Mouse (Mus musculus) liver, adult (tissue): ENCODE measurements around the gene Atoh7.

ENCODE experiments used
- GATA4 ChIP-seq: IDR thresholded peaks from 2 replicates; pipeline ENCODE4 v1.6.1; 2014; ENCODE audit warnings: mild to moderate bottlenecking, low read length; ENCODE audit not compliant: insufficient replicate concordance

The Atoh7 gene

DNA sequence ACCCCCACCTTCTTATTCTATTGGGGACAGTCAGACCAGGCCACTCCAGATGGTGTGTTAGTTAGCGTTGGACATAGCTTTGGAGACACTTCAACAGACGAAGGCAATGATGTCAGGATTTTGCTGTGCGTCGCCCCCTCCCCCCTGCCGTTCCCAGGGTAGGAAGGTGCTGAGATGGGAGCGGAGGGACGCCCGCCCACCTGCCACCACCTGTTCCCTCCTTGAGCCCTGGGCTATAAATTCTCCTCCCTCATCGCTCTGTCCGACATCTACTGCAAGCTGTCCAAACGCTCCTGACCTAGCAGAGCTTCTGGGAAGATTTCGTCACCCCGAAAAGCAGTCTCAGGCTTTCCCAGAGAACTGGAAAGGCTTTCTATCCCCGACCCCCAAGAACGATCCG, at the start of gene Atoh7:
Gene Atoh7, plus strand, starts transcription at position 131 of the 400 bp plus-strand sequence.
- TF ChIP-seq GATA4: no peak

DNA sequence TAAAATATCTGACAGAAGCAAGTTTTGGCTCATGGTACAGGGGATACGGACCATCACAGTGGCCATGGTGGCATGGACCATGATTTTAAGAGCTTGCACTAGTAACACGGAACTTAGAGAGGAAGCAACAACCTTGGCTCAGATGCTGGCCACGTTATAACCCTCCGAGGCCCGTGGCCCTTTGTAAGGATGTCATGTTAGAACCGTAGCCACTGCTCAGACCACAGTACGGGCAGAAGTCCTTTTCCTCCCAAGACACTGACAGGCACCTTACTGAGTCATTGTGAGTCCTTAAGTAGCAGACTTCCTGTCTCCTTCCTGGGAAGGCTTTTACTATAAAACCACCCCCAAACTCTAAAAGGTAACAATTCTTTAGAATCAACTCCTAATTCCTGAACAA, 48.2 kb upstream of the Atoh7 start:
- no peak for TF ChIP-seq GATA4

DNA sequence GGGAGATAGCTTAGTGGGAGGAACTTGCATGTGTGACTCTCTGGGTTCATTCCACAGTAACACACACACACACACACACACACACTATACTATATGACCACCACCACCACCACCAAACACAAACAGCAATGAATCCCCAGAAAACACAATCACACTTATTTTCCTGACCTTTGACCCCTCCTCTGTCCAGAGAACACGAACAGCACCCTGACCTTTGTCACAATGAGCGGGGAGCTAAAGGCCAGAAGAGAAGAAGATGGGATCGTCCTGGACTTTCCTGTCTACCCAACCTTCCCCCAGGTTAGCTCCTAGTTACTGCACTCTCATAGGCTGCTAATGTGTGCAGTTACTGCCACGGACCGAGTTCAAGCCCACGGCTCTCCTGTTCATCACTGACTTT, 47.4 kb upstream of the Atoh7 start:
- TF ChIP-seq GATA4: no peak

DNA sequence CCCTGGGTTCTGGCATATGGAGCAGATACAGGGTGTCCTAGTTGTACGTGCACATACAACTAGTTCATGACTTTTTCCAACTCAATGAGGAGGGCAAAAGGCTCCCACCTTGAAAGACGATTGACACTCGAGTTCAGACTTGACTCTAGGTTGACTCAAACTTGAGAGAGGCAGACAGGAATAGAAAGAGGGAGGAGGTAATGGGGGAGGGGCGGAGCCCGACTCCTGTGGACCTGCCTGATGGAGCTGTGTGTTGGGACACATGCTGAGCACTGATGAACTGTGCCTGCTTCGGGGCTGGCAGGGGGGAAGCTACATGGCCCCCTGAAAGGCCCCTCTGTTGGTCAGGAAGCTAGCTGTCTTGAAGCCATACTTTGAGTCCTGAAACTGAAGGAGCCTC, 46.4 kb upstream of the Atoh7 start:
- TF ChIP-seq GATA4: no peak

DNA sequence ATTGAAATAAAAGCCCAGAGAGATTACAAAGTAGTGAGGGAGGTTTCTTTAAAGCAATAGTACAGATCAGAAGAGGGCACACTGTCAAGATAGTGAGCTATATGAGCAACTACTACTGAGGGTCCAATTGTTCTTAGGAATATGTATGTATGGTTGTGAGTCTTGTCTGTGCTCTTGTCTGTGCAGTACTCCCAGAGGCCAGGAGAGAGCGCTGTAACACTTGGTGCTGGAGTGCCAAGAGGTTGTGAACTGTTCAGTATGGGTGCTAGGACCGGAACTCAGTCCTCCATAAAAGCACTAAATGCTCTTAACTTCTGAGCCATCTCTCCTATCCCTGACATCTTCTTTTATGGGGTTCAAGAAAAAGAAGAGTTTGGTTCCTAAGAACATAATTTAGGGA, 44.9 kb upstream of the Atoh7 start:
- TF ChIP-seq GATA4: no peak

DNA sequence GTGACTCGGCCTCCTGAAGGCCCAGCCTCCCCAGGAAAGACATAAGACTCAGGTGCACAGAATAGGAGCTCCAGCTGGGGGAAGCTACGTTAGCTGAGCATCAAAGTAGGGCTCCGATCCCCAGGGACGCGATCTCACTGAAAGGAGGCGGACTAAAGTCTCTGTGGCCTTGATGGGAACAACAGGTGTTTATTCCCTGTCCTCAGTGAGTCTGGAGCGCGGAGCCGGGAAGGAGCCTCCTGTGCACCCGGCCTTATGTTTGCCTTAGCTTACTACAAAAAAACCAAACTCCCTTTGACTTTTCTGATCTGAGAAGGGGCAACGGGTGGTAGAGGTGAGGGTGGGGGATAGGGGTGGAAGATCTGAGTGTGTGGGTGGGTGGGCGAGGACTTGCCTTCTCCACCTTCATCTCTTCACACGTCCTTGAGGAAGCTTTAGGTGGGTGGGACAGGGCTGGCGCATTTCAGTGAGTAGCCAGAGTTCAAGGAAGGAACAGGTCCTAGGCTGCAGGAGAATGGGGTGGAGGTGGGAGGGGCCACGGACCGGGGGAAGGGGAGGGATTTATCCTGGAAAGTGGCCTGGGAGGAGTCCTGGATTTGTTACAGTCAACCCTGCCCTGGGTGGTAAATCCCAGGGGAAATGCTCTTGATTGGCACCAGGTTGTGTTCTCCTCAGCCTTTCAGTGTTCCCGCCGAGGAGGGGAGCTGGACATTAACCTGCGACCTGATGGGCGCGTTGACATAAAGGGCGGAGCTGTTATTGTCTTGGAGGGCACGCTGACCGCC, 42.3 kb upstream of the Atoh7 start:
- no peak for TF ChIP-seq GATA4

DNA sequence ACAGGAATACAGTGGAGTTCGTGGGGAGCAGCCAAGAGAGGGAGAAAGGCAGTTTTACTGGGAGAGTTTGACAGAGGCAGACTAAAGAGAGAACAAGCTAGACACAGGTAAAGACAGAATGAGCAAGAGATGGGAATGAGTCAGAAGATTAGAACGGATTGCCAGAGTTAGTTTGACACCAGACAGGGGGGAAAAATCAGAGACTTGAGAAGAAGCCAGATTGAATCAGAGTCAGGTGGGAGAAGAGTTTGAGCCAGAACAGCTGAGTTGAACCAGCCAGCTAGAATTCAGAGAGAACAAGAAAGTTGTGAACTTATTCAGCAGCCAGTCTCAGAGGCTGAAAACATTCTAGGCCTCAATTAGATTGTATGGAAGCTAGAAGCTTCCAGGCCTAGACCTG, 39.6 kb upstream of the Atoh7 start, which contains the start of gene Pbld1:
Gene Pbld1, plus strand, starts transcription at position 301 of the 400 bp plus-strand sequence.
- TF ChIP-seq GATA4: no peak

DNA sequence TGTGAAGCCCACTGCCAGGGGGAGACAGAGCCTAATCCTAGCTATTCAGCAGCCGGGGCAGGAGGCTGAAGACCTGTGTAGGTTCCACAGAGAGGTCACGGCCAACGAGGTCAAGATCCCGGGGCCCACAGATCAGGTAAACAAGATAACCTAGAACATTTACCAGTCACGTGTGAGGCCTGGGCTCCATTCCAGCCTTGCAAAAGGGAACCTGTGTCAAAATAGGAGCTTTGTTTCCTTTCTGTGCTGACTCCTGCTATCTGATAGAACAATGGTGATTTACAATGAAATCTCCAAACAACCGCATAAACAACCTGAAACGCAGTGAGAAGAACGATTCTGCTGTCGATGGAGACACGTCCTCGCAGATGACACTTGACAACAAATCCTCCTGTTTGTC, 39.0 kb upstream of the Atoh7 start:
- TF ChIP-seq GATA4: peak; percentile 99

DNA sequence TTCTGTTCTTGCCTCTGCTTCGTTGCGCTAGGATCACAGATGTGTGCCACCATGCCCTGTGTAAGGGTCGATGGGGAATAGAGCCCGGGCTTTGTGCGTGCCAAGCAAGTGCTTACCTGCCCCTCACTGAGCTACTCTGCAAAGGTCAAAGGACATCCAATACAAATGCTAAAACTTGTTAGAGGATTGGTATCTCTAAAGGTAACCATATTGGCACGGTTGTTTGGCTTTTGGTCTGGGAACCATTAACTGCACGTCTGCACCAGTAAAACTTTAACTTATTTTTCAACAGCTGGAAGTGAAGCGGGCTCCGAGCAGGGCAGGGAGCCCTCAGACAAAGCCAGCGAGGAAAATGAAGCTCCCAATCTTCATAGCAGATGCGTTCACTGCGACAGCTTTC, 38.2 kb upstream of the Atoh7 start:
- peak; percentile 29; the same call in 1 of the 2 replicates for TF ChIP-seq GATA4

DNA sequence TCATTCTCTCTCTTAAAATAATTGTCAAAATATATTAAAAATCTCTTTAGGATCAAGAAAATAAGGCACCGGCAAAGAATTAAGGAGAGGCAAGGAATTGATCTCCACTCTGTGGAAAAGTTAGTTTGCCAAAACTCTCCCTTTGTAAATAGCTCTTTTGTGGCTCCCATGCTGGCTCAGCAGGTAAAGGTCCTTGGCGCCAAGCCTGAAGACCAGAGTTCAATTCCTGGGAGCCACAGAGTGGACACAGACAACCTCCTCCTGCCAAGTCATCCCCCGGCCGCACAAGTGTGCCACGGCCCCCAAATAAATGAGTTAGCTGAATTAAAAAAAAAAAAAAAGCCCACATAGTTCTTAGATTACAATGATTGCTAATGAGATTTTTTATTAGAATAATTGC, 36.8 kb upstream of the Atoh7 start:
- TF ChIP-seq GATA4: no peak

DNA sequence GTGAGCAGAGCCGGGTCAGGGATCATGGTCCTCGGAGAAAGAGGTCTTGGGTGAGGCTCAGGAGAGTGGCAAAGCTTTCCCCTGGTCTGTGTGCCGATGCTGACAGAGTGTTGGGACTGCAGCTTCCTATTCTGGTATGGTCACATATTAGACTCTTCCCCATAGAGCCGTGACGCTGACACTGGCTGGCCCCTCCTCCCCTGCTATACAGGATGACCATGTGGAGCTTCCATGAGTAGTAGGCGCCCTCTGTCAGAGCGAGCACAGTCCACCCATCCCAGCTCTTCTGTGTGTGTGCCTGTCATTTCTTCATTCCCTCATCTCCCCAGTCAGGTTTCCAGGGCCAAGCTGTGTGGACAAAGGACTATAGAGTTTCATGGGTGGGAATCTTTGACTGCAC, 36.1 kb upstream of the Atoh7 start:
- no peak for TF ChIP-seq GATA4

DNA sequence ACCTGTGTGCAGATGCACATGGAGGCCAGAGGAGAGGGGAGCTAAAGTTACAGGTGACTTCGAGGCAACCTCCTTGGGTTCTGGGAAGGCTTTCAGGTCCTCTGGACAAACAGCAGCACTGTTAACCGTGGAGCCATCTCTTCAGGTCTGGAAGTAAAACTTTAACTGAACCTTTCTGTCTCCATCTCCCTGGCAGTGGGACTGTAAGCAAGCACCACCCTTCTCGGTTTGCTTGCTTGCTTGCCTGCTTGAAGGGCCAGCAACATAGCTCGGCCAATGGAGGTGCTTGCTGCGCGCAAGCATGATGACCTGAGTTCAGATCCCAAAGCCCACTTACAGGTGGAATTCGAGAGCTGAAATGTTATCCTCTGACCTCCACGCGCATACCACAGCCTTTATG, 34.9 kb upstream of the Atoh7 start:
- TF ChIP-seq GATA4: no peak

DNA sequence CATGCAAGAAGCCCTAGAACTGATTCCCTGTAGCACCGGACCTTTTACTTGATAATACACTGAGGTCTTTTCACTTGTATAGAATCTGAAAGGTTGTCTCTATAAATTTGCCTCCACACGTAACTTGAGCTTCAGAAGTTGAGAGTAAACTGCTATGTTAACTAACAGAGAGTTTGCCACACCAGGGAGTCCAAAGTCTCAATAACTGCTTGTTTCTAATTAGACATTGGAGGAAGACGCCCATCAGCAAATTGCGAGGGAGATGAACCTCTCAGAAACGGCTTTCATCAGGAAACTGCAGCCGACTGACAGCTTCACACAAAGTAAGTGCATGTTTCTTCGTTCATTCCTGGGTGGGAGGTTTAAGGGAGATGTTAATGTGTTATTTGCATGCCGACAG, 33.9 kb upstream of the Atoh7 start:
- TF ChIP-seq GATA4: no peak

DNA sequence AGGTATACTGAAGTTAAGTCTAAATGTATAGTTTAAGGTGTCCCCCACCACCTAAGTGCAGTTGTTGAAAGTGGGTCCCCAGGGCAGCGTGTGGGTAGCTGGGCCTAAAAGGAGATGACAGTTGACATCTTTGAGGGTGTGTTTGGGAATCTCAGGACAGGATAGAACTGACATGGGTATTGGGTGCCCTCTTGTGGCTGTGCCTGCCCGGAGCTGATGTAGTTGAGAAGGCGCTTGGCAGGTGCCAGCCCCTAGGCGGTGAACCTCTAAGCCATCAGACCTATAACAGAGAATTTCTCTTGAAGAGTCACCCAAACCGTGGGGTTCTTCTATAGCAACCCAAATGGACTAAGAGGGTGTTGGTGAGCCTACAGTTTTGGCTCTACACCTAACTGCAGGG, 33.5 kb upstream of the Atoh7 start:
- no peak for TF ChIP-seq GATA4

DNA sequence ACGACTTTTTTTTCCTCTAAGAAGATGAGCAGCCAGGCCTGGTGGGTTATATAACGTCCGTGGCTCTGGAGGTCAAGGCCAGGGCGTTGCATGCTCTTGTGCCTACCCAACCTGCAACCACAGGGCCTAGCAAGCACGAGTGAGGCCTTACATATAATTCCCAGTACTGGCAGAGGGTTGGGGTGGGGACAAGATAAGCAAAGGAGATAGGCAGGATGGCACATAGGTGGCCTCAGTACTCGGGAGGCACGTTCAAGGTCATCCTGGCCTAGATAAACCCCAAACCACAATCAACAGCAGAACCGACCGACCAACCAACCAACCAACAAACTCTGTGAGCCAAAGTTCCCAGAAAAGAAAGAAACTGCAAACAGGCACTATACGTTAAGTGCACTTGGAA, 13.1 kb upstream of the Atoh7 start:
- no peak for TF ChIP-seq GATA4

DNA sequence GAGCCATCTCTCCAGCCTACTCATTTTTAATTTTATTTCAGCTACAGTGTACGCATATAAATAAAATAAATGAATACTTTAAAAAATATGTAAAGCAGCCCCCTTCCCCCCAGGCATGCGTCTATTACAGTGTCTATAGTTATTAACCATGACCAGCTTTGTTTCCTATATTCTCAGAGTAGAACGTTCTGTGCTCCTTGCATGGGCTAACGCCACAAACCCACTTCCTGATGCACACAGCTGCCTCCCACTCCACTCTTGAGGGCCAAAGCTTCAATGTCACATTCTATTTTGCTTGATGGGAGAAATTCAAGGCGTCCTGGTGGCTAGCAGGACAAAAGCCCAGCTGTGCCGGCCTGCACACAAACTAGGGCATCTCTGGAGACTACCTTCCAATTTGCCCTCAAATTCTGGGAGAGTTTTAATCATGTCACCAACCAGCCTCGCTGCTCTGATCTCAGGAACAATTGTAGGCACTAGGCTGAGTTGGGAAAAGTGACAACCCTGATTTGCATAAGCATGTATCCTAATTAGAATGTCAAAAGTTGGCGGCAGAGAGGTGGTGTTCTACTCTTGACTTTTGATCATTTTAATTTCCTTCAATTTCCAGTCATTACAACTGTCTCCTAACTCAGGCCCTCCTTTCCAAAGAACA, 10.2 kb upstream of the Atoh7 start:
- TF ChIP-seq GATA4: no peak

DNA sequence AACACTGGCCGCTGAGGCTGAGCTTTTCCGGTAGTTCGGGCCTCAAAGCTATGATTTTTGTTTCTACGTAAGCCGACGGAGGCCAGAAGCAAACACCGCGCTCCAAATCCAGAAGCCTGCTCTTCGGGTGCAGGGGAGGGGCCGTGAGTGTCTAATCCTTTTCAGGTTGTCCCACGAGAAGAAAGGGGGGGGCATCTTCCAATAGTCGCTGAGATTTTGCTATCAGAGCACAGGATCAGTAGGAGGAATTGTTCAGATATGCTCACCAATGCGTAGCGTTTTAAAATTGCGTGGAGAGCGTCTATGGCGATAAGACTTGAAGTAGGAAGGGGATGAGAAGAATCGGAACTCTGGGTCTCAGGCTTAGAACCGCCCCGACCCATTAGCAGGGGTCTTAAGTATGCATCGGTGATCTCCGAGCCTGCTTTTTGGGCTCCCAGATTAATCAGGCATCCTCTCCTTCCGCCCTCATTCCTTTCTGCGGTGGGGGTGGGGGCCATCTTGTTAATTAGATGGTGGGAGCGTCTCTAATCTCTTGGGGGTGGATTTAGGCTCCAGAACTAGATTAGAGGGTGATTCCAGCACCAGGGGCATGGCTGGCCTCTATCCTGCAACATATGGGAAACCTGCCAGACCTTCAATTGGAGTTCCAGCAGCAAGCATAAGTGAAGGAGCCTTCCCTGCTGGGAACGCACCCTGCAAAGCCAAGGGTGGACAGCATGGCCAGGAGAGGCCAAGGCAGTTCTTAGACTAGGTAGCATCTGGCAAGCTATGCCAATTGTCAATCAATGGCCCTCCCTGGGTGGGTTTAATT, 9.5 kb upstream of the Atoh7 start:
- TF ChIP-seq GATA4: no peak

DNA sequence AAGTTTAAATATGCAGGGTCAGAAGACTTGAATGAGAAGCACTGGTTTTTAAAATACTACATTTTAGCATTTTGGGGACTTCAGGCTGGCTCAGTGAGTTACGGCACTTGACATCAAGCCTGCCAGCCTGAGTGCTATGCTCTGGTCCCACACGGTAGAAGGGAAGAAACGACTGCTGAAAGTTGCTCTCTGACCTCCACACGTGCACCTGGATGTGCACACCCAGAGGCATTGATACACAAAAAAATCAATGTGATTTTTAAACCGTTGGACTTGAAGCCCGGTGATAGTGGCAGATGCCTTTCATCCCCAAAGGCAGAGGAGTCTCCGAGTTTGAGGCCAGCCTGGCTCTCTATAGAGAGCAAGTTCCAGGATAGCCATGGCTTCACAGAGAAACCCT, 7.5 kb upstream of the Atoh7 start:
- TF ChIP-seq GATA4: no peak
